Mouse (Mus musculus): ENCODE data around the gene Col25a1. TPM values are rescaled to one million over a fixed set of nuclear protein-coding genes. Genes with fewer than 3 reads are reported as not detected.

The Col25a1 gene
- polyA plus RNA-seq, 1 experiment from 2014 or later = 5.5 TPM

- WGBS = 59% methylated on average over 11 of the region's 11 CpGs
- 0 out of 2 replicates have a peak, but pooled peaks have one; percentile 51 for ATAC-seq (ENCODE audit: low FRiP score, low read depth)
- H3K27ac ChIP-seq (replicated peaks) = no peak overlapping the region
Observed at GRCm38 (mm10) chr3:130128564-130128963, 2.7 kb upstream of the Col25a1 start.

GRCm38 (mm10) chr3:130129635-130130206 is 1.6 kb upstream of the Col25a1 start:
- Histone ChIP-seq H3K27ac (replicated peaks) (no peak overlapping the region), H3K36me3 (no peaks in the 10 kb centered on the region), H3K9ac (no peak overlapping the region), H3K9me3 (no peaks in the 10 kb centered on the region), H3K4me3 (no peak overlapping the region), H3K4me2 (no peak overlapping the region), H3K4me1 (replicated peaks) (peaks cover 7% of the 10 kb centered on the region), H3K27me3 (no peaks in the 10 kb centered on the region)
- WGBS = 68% methylated on average over 10 of the region's 10 CpGs
- no peak for ATAC-seq (ENCODE audit: low FRiP score, low read depth)

More at GRCm38 (mm10) chr3:130128564-130128963, 2.7 kb upstream of the Col25a1 start:
- Histone ChIP-seq H3K4me2 (no peak overlapping the region), H3K36me3 (no peaks in the 10 kb centered on the region), H3K4me1 (replicated peaks) (peaks cover 7% of the 10 kb centered on the region), H3K9me3 (no peaks in the 10 kb centered on the region), H3K27me3 (no peaks in the 10 kb centered on the region), H3K9ac (no peak overlapping the region), H3K4me3 (no peak overlapping the region)

- Histone ChIP-seq H3K27ac (replicated peaks) (no peak overlapping the region), H3K9ac (no peak overlapping the region), H3K4me3 (no peak overlapping the region), H3K9me3 (no peaks in the 10 kb centered on the region), H3K27me3 (no peaks in the 10 kb centered on the region), H3K4me1 (replicated peaks) (no peaks in the 10 kb centered on the region), H3K36me3 (no peaks in the 10 kb centered on the region), H3K4me2 (no peak overlapping the region)
- ATAC-seq (ENCODE audit: low FRiP score, low read depth) = no peak
Observed at GRCm38 (mm10) chr3:130137204-130137603, 5.9 kb downstream of the Col25a1 start.

GRCm38 (mm10) chr3:130137640-130138039 is 6.3 kb downstream of the Col25a1 start:
- no peak for ATAC-seq (ENCODE audit: low FRiP score, low read depth)

GRCm38 (mm10) chr3:130145874-130146273 is 14.6 kb downstream of the Col25a1 start:
- H3K36me3 ChIP-seq = no peaks in the 10 kb centered on the region
- no peaks in the 10 kb centered on the region for H3K27me3 ChIP-seq
- H3K9me3 ChIP-seq = no peaks in the 10 kb centered on the region
- H3K4me3 ChIP-seq = no peak overlapping the region
- H3K27ac ChIP-seq (replicated peaks) = peak overlapping the region; percentile 20; the same call in 1 of the 2 replicates
- ATAC-seq (ENCODE audit: low FRiP score, low read depth) = no peak; the same call in 1 of the 2 replicates
- 49% methylated on average over 12 of the region's 12 CpGs for WGBS
- no peaks in the 10 kb centered on the region for H3K4me1 ChIP-seq (replicated peaks)
- no peak overlapping the region for H3K9ac ChIP-seq
- H3K4me2 ChIP-seq = peak overlapping the region; percentile 0; the same call in 1 of the 2 replicates

More at GRCm38 (mm10) chr3:130137640-130138039, 6.3 kb downstream of the Col25a1 start:
- H3K27me3 ChIP-seq = no peaks in the 10 kb centered on the region
- H3K4me2 ChIP-seq = no peak overlapping the region
- no peaks in the 10 kb centered on the region for H3K4me1 ChIP-seq (replicated peaks)
- H3K9ac ChIP-seq = no peak overlapping the region
- 81% methylated on average over 3 of the region's 3 CpGs for WGBS
- H3K9me3 ChIP-seq = no peaks in the 10 kb centered on the region
- no peak overlapping the region for H3K27ac ChIP-seq (replicated peaks)
- H3K4me3 ChIP-seq = no peak overlapping the region
- H3K36me3 ChIP-seq = no peaks in the 10 kb centered on the region

GRCm38 (mm10) chr3:130147827-130148226 is 16.5 kb downstream of the Col25a1 start:
- no peak overlapping the region for H3K4me2 ChIP-seq
- no peak overlapping the region for H3K4me3 ChIP-seq
- WGBS = 42% methylated on average over 8 of the region's 8 CpGs
- ATAC-seq (ENCODE audit: low FRiP score, low read depth) = no peak
- no peak overlapping the region for H3K27ac ChIP-seq (replicated peaks)
- H3K4me1 ChIP-seq (replicated peaks) = no peaks in the 10 kb centered on the region
- H3K9me3 ChIP-seq = no peaks in the 10 kb centered on the region
- H3K9ac ChIP-seq = no peak overlapping the region
- no peaks in the 10 kb centered on the region for H3K36me3 ChIP-seq
- no peaks in the 10 kb centered on the region for H3K27me3 ChIP-seq

GRCm38 (mm10) chr3:130149180-130149579 is 17.9 kb downstream of the Col25a1 start:
- Histone ChIP-seq H3K27me3 (no peaks in the 10 kb centered on the region), H3K9ac (no peak overlapping the region), H3K36me3 (no peaks in the 10 kb centered on the region), H3K4me2 (no peak overlapping the region), H3K27ac (replicated peaks) (no peak overlapping the region), H3K4me1 (replicated peaks) (no peaks in the 10 kb centered on the region), H3K4me3 (no peak overlapping the region), H3K9me3 (no peaks in the 10 kb centered on the region)
- ATAC-seq (ENCODE audit: low FRiP score, low read depth) = no peak
- 88% methylated on average over 1 of the region's 1 CpGs for WGBS

GRCm38 (mm10) chr3:130153117-130153516 is 21.8 kb downstream of the Col25a1 start:
- no peaks in the 10 kb centered on the region for H3K27me3 ChIP-seq
- no peak overlapping the region for H3K4me3 ChIP-seq
- H3K36me3 ChIP-seq = no peaks in the 10 kb centered on the region
- no peak overlapping the region for H3K27ac ChIP-seq (replicated peaks)
- 86% methylated on average over 3 of the region's 3 CpGs for WGBS
- no peaks in the 10 kb centered on the region for H3K4me1 ChIP-seq (replicated peaks)
- ATAC-seq (ENCODE audit: low FRiP score, low read depth) = no peak
- no peak overlapping the region for H3K9ac ChIP-seq
- no peak overlapping the region for H3K4me2 ChIP-seq
- no peaks in the 10 kb centered on the region for H3K9me3 ChIP-seq

GRCm38 (mm10) chr3:130157551-130157950 is 26.2 kb downstream of the Col25a1 start:
- H3K4me3 ChIP-seq = no peak overlapping the region
- H3K27ac ChIP-seq (replicated peaks) = no peak overlapping the region
- no peaks in the 10 kb centered on the region for H3K4me1 ChIP-seq (replicated peaks)
- H3K4me2 ChIP-seq = no peak overlapping the region
- H3K9ac ChIP-seq = no peak overlapping the region
- H3K36me3 ChIP-seq = no peaks in the 10 kb centered on the region
- no peak for ATAC-seq (ENCODE audit: low FRiP score, low read depth)
- H3K9me3 ChIP-seq = no peaks in the 10 kb centered on the region
- 73% methylated on average over 3 of the region's 3 CpGs for WGBS
- H3K27me3 ChIP-seq = no peaks in the 10 kb centered on the region

GRCm38 (mm10) chr3:130159906-130160305 is 28.6 kb downstream of the Col25a1 start:
- no peak for ATAC-seq (ENCODE audit: low FRiP score, low read depth)
- no peak overlapping the region for H3K9ac ChIP-seq
- H3K4me1 ChIP-seq (replicated peaks) = no peaks in the 10 kb centered on the region
- no peak overlapping the region for H3K4me3 ChIP-seq
- WGBS = 70% methylated on average over 4 of the region's 4 CpGs
- no peaks in the 10 kb centered on the region for H3K27me3 ChIP-seq
- H3K9me3 ChIP-seq = no peaks in the 10 kb centered on the region
- no peak overlapping the region for H3K4me2 ChIP-seq
- no peaks in the 10 kb centered on the region for H3K36me3 ChIP-seq
- no peak overlapping the region for H3K27ac ChIP-seq (replicated peaks)

- Histone ChIP-seq H3K4me2 (no peak overlapping the region), H3K4me3 (no peak overlapping the region), H3K27ac (replicated peaks) (no peak overlapping the region), H3K4me1 (replicated peaks) (no peaks in the 10 kb centered on the region), H3K27me3 (no peaks in the 10 kb centered on the region), H3K9ac (no peak overlapping the region), H3K36me3 (no peaks in the 10 kb centered on the region), H3K9me3 (no peaks in the 10 kb centered on the region)
- WGBS = 35% methylated on average over 4 of the region's 4 CpGs
- no peak for ATAC-seq (ENCODE audit: low FRiP score, low read depth)
Observed at GRCm38 (mm10) chr3:130160902-130161301, 29.6 kb downstream of the Col25a1 start.

- no peak overlapping the region for H3K4me2 ChIP-seq
- no peak for ATAC-seq (ENCODE audit: low FRiP score, low read depth)
Observed at GRCm38 (mm10) chr3:130161323-130161917, 30.1 kb downstream of the Col25a1 start.

More at GRCm38 (mm10) chr3:130161323-130161917, 30.1 kb downstream of the Col25a1 start:
- Histone ChIP-seq H3K9ac (no peak overlapping the region), H3K27ac (replicated peaks) (no peak overlapping the region), H3K4me1 (replicated peaks) (no peaks in the 10 kb centered on the region), H3K9me3 (no peaks in the 10 kb centered on the region), H3K27me3 (no peaks in the 10 kb centered on the region), H3K4me3 (no peak overlapping the region), H3K36me3 (no peaks in the 10 kb centered on the region)
- 41% methylated on average over 13 of the region's 13 CpGs for WGBS
